Mouse (Mus musculus) stomach, postnatal 0 days (tissue): ENCODE measurements around the gene Slc1a2. TPM values are rescaled to one million over a fixed set of nuclear protein-coding genes. Genes with fewer than 3 reads are reported as not detected.

Experiments
- ATAC-seq: fragments of 200-750 bp; cut with Nextera tagmentation; 2 replicates; pipeline ENCODE4 v1.8.0; 2017; ENCODE audit not compliant: low FRiP score, low TSS enrichment
- DNase-seq: peaks from one replicate; pipeline ENCODE4 v3.0.0-alpha.2; 2016; ENCODE audit warnings: low spot score
- H3K27ac ChIP-seq: fragments of 300-500 bp; sonication (generic); replicated peaks from 2 replicates; pipeline ENCODE4 v1.5.1; 2014; ENCODE audit warnings: mild to moderate bottlenecking, control low read depth
- H3K27me3 ChIP-seq: fragments of 300-500 bp; sonication (generic); 2 replicates; pipeline ENCODE4 v1.6.1; 2014; ENCODE audit warnings: low read length; ENCODE audit not compliant: control insufficient read depth, insufficient read depth
- H3K36me3 ChIP-seq: fragments of 300-500 bp; sonication (generic); 2 replicates; pipeline ENCODE4 v1.6.1; 2014; ENCODE audit warnings: low read length, mixed read lengths; ENCODE audit not compliant: control insufficient read depth, insufficient read depth
- H3K4me1 ChIP-seq: fragments of 300-500 bp; sonication (generic); replicated peaks from 2 replicates; pipeline ENCODE4 v1.6.1; 2014; ENCODE audit warnings: antibody characterized with exemption; ENCODE audit not compliant: control insufficient read depth, insufficient read depth
- H3K4me2 ChIP-seq: fragments of 300-500 bp; sonication (generic); replicated peaks from 2 replicates; pipeline ENCODE4 v1.6.1; 2014; ENCODE audit warnings: low read depth, mild to moderate bottlenecking, control low read depth, moderate library complexity
- H3K4me3 ChIP-seq: fragments of 300-500 bp; sonication (generic); 2 replicates; pipeline ENCODE4 v1.5.1; 2014; ENCODE audit warnings: low read depth, low read length, control low read depth
- H3K9ac ChIP-seq: fragments of 300-500 bp; sonication (generic); 2 replicates; pipeline ENCODE4 v1.6.1; 2014; ENCODE audit warnings: mild to moderate bottlenecking, low read length, control low read depth, mixed read lengths
- H3K9me3 ChIP-seq: fragments of 300-500 bp; sonication (generic); 2 replicates; pipeline ENCODE4 v1.6.1; 2016; ENCODE audit warnings: low read length; ENCODE audit not compliant: control insufficient read depth
- CTCF ChIP-seq: IDR thresholded peaks from 2 replicates; pipeline ENCODE4 v1.5.1; 2016; ENCODE audit warnings: antibody characterized with exemption, low read depth, mild to moderate bottlenecking, moderate library complexity
- EP300 ChIP-seq: optimal IDR thresholded peaks from 2 replicates; pipeline ENCODE3; 2016; ENCODE audit warnings: antibody characterized with exemption
- WGBS: fragments of 180-500 bp; shearing (Covaris S2); extraction: QIAGEN DNeasy Blood & Tissue Kit; methylation state at CpG from one replicate; pipeline ENCODE4 v1.1.7; 2014; 5-methylcytosine and 5-hydroxymethylcytosine counted together
- polyA plus RNA-seq: library from polyadenylated mRNA; unstranded; fragments of >200 nt; fragmentation: Nextera tagmentation; extraction: Ambion mirVana; gene quantifications from 2 replicates; pipeline ENCODE4 v1.2.1, GENCODE M21; 2015

Gene Slc1a2
- polyA plus RNA-seq, 1 experiment from 2014 or later = 1.8 TPM

DNA sequence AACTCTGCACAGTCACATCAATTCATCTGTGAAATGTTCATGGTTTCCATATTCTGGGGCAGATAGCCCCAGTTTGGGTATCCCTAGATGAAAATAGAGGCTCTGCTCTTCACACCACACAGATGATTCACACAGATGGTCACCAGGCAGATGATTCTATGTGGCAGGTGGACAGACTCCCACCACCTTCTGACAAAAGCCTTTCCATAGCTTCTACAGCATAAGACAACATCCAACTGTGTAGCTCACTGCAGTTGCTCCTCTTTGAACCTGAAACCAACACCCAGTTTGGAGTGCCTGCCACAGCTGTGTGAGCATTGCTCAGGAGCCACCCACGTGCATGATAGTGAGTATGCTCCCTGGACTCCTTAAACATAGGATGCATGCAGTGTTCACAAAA is 46.3 kb downstream of the Slc1a2 start:
- no peak overlapping the region for H3K4me2 ChIP-seq
- H3K4me1 ChIP-seq = no peaks in the 10 kb centered on the region
- 70% methylated on average over 1 of the region's 1 CpGs for WGBS
- no peak overlapping the region for H3K4me3 ChIP-seq
- no peaks in the 10 kb centered on the region for H3K36me3 ChIP-seq
- no peak for TF ChIP-seq CTCF
- no peak for TF ChIP-seq EP300
- ATAC-seq (no peak), DNase-seq (no peak)
- H3K27ac ChIP-seq = no peak overlapping the region
- H3K9me3 ChIP-seq = no peaks in the 10 kb centered on the region
- no peak overlapping the region for H3K9ac ChIP-seq
- no peaks in the 10 kb centered on the region for H3K27me3 ChIP-seq

DNA sequence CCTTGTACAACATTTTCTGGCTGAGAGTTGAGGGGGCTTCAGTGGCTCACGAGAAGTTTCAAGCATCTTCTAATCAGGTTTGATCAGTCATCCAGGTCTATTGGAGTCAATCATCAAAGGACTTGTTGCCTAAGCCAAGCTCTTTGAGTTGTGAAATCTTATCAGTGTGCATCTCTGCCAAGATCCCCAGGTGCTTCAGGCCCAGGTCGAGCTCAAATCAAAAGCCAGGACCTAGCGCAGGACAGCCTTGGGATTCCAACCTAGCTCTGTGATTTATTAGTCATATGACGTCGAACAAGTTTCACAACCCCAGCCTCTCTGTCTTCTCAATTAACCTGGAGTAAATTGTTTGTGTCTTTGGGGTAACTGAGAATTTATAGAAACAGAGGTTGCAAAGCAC is 53.1 kb downstream of the Slc1a2 start:
- ATAC-seq = no peak
- no peak for TF ChIP-seq CTCF
- TF ChIP-seq EP300 = no peak
- Histone ChIP-seq H3K27me3 (no peaks in the 10 kb centered on the region), H3K4me1 (no peaks in the 10 kb centered on the region), H3K9me3 (no peaks in the 10 kb centered on the region), H3K4me3 (no peak overlapping the region), H3K36me3 (no peaks in the 10 kb centered on the region), H3K9ac (no peak overlapping the region), H3K27ac (0 out of 2 replicates have a peak overlapping the region, but pooled peaks have one; percentile 14), H3K4me2 (no peak overlapping the region)
- DNase-seq = no peak
- 53% methylated on average over 5 of the region's 5 CpGs for WGBS

DNA sequence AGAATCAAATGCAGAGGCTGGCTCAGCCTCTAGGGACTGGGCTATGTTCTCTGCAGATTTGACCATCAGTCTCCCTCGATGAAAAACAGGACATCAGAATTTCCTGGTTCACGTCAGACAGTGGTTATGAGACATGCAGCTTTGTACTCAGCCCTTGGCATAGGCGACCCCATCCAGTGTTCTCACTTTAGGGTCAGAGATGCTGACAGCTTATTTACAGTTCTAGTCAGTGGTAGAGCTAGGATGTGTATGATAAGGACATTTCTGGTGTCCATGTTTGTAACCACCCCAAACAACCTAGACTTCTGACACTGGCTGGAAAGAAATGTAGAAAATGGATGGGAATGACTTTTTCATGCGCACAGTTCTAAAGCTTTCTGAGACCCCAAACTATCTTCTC is 53.6 kb downstream of the Slc1a2 start:
- Histone ChIP-seq H3K4me1 (no peaks in the 10 kb centered on the region), H3K9me3 (no peaks in the 10 kb centered on the region), H3K27me3 (no peaks in the 10 kb centered on the region), H3K9ac (no peak overlapping the region), H3K27ac (0 out of 2 replicates have a peak overlapping the region, but pooled peaks have one; percentile 14), H3K36me3 (no peaks in the 10 kb centered on the region), H3K4me3 (no peak overlapping the region), H3K4me2 (no peak overlapping the region)
- 55% methylated on average over 4 of the region's 4 CpGs for WGBS
- DNase-seq (no peak), ATAC-seq (no peak)
- TF ChIP-seq CTCF (no peak), EP300 (no peak)

- H3K27ac ChIP-seq = no peak overlapping the region
- 80% methylated on average over 7 of the region's 7 CpGs for WGBS
- H3K36me3 ChIP-seq = no peaks in the 10 kb centered on the region
- no peaks in the 10 kb centered on the region for H3K4me1 ChIP-seq
- ATAC-seq = no peak
- no peak overlapping the region for H3K9ac ChIP-seq
- H3K4me2 ChIP-seq = no peak overlapping the region
- H3K27me3 ChIP-seq = no peaks in the 10 kb centered on the region
- no peak overlapping the region for H3K4me3 ChIP-seq
- TF ChIP-seq EP300 (no peak), CTCF (no peak)
- H3K9me3 ChIP-seq = no peaks in the 10 kb centered on the region
- DNase-seq = no peak
Measured at GRCm38 (mm10) chr2:102712678-102713628, 54.5 kb downstream of the Slc1a2 start.

- TF ChIP-seq CTCF (no peak), EP300 (no peak)
- Histone ChIP-seq H3K9ac (no peak overlapping the region), H3K4me3 (no peak overlapping the region), H3K9me3 (no peaks in the 10 kb centered on the region), H3K4me2 (no peak overlapping the region), H3K4me1 (no peaks in the 10 kb centered on the region), H3K27me3 (no peaks in the 10 kb centered on the region), H3K27ac (no peak overlapping the region), H3K36me3 (no peaks in the 10 kb centered on the region)
- ATAC-seq = no peak
- DNase-seq = no peak
- 75% methylated on average over 2 of the region's 2 CpGs for WGBS
Measured at GRCm38 (mm10) chr2:102714320-102714719, 55.9 kb downstream of the Slc1a2 start.

GRCm38 (mm10) chr2:102715754-102716153 is 57.3 kb downstream of the Slc1a2 start:
- no peak for ATAC-seq
- WGBS = 8% methylated on average over 1 of the region's 1 CpGs
- H3K4me3 ChIP-seq = no peak overlapping the region
- no peak overlapping the region for H3K27ac ChIP-seq
- H3K9ac ChIP-seq = no peak overlapping the region
- peak; percentile 20 for DNase-seq
- H3K4me2 ChIP-seq = no peak overlapping the region
- no peaks in the 10 kb centered on the region for H3K36me3 ChIP-seq
- TF ChIP-seq CTCF (no peak), EP300 (no peak)
- H3K27me3 ChIP-seq = no peaks in the 10 kb centered on the region
- no peaks in the 10 kb centered on the region for H3K4me1 ChIP-seq
- no peaks in the 10 kb centered on the region for H3K9me3 ChIP-seq
